Mouse (Mus musculus): Measurements from ENCODE around the gene Nktr. TPM values are rescaled to one million over a fixed set of nuclear protein-coding genes. Genes with fewer than 3 reads are reported as not detected.

Nktr gene
- polyA plus RNA-seq, 1 experiment from 2014 or later = 64.1 TPM

DNA sequence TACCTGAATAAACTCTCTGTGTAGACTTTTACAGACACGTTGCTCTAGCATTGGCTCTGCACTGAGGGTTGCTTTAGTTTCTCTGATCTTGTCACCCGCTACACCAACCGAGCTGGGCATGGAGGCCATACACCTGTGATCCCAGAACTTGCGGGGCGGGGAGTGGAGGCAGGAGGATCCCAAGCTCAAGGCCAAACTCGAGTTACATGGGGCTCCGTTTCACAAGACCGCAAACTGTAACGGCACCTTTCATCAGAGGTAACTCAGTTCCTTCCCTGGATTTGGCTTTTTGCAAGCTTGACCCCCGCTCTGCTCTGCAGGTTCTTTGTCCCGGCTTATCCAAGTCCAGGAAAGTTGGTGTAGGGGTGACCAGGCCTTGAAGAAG, 14.7 kb upstream of the Nktr start:
- DNase-seq (ENCODE audit: low spot score) (no peak), ATAC-seq (ENCODE audit: low FRiP score) (no peak)
- Histone ChIP-seq H3K4me1 (replicated peaks; ENCODE audit: control insufficient read depth, insufficient read depth, low read length) (peaks cover 16% of the 10 kb centered on the region), H3K9me3 (ENCODE audit: control insufficient read depth, low read length) (no peaks in the 10 kb centered on the region), H3K36me3 (replicated peaks; ENCODE audit: control insufficient read depth, insufficient read depth) (peaks cover 4% of the 10 kb centered on the region; the same call in 1 of the 2 replicates), H3K27ac (no peak overlapping the region), H3K4me2 (replicated peaks) (peak overlapping the region; percentile 94), H3K27me3 (ENCODE audit: control insufficient read depth, insufficient read depth, low read length) (no peaks in the 10 kb centered on the region), H3K9ac (peak overlapping the region; percentile 79), H3K4me3 (replicated peaks; ENCODE audit: low read length) (peak overlapping the region; percentile 81)
- WGBS = 39% methylated on average over 11 of the region's 11 CpGs

DNA sequence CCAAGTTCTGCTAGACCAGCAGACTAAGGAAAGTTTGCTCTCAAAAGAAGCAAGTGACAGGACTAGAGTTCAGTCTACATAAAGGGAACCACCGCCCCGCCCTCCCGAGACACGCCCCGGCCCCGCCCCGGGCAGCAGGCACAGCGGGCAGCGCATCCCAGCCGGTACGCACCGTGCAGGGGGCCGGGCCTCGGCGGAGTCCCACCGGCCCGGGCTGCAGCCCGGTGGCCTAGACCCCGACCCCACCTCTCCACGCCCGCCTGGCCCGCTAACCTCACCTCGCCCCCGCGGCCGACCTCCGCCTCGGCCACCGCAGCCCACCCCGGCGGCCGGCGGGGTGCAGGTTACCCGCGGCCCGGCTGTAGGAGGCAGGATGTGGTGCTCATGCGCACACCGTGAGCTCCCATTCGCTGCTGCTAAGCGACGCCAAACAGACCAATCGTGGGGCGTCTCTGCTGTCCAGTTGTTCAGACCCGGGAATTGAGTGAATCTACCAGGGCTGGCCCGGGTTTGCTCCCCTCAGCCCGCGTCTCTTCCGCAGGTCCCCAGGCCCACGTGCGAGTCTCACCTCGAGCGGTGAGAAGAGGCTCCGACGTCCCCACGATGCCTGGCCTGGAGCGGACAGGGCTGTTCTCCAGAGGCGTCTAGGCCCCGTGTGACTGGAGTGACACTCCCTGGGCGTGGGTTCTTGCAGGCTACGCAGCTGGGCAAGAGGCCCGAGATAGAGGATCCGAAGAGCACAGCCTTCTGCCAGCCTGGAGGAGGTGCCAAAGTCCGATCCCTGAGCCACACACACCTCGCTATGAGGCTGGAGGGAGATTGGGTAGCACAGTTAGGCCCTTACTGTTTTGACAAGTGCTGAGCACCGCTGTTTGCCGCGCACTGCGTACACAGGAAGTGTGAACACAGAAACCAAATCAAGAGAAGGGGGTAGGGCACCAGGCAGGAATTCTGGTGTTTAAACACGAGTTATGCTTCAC, 14.0 kb upstream of the Nktr start, which contains the start of gene Sec22c:
Sec22c (minus strand) TSS at position 845 of the 980 bp plus-strand sequence.
- 2% methylated on average over 69 of the region's 69 CpGs for WGBS
- Histone ChIP-seq H3K9me3 (ENCODE audit: control insufficient read depth, low read length) (no peaks in the 10 kb centered on the region), H3K4me2 (replicated peaks) (peak within 1 kb of the TSS; percentile 94), H3K27ac (peak within 1 kb of the TSS; percentile 77), H3K4me3 (replicated peaks; ENCODE audit: low read length) (peak within 1 kb of the TSS; percentile 81), H3K9ac (peak within 1 kb of the TSS; percentile 79), H3K4me1 (replicated peaks; ENCODE audit: control insufficient read depth, insufficient read depth, low read length) (peaks cover 16% of the 10 kb centered on the region), H3K36me3 (replicated peaks; ENCODE audit: control insufficient read depth, insufficient read depth) (no peaks in the 10 kb centered on the region), H3K27me3 (ENCODE audit: control insufficient read depth, insufficient read depth, low read length) (no peaks in the 10 kb centered on the region)
- ATAC-seq (ENCODE audit: low FRiP score) (peak; percentile 97), DNase-seq (ENCODE audit: low spot score) (peak; percentile 88)

DNA sequence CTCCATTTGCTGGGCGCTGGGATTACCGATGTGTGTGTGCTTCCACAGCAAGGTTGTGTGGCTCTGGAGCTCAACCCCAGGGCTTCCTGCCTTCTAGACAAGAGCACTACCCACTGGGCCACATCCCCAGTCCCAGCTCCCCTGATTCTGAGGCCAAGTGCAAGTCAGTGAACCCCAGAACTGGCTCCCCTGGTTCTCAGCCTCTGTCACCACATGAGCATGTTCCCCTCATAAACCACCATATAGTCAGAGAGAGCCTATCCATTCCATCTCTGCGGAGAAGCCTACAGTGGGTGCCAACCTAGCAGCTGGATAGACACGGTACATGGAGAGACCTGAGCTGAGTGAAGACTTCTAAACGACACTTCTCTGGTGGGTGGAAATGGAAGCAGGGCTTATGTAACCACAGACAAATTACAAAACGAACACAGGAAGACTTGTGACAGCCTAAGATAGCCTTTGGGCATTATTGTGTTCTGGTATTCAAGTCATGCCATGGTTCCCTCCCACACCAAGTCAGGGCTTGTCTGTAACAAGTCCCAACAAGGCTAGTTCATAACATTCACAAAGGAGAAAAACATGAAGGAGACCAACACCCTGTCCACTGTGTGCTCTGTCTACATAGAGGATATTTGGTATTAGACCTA, 12.8 kb upstream of the Nktr start:
- Histone ChIP-seq H3K36me3 (replicated peaks; ENCODE audit: control insufficient read depth, insufficient read depth) (no peaks in the 10 kb centered on the region), H3K27ac (no peak overlapping the region), H3K4me1 (replicated peaks; ENCODE audit: control insufficient read depth, insufficient read depth, low read length) (peaks cover 21% of the 10 kb centered on the region), H3K27me3 (ENCODE audit: control insufficient read depth, insufficient read depth, low read length) (no peaks in the 10 kb centered on the region), H3K9me3 (ENCODE audit: control insufficient read depth, low read length) (no peaks in the 10 kb centered on the region), H3K4me2 (replicated peaks) (no peak overlapping the region), H3K4me3 (replicated peaks; ENCODE audit: low read length) (no peak overlapping the region), H3K9ac (no peak overlapping the region; the same call in 1 of the 2 replicates)
- ATAC-seq (ENCODE audit: low FRiP score) = no peak
- 88% methylated on average over 6 of the region's 6 CpGs for WGBS
- no peak for DNase-seq (ENCODE audit: low spot score)

DNA sequence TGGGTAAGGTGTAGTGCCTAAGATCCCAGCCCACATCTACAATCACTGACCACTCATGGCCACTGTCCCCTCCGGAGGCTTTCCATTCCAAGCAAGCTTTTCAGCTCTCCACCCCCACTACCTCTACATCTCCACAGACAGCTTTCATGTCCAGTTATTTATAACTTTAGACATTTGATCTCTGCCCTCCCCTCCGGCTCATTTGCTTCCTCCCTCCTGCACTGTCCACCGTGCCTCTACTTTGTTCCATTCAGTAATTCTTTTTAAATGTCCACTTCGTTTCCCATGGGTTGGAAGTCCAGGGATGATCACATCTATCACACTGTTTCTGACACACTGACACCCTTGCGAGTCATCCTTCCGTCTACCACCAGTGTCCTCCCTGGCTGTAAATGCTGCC, 11.2 kb upstream of the Nktr start:
- H3K4me1 ChIP-seq (replicated peaks; ENCODE audit: control insufficient read depth, insufficient read depth, low read length) = peaks cover 33% of the 10 kb centered on the region
- ATAC-seq (ENCODE audit: low FRiP score) = no peak
- WGBS = 74% methylated on average over 6 of the region's 6 CpGs

DNA sequence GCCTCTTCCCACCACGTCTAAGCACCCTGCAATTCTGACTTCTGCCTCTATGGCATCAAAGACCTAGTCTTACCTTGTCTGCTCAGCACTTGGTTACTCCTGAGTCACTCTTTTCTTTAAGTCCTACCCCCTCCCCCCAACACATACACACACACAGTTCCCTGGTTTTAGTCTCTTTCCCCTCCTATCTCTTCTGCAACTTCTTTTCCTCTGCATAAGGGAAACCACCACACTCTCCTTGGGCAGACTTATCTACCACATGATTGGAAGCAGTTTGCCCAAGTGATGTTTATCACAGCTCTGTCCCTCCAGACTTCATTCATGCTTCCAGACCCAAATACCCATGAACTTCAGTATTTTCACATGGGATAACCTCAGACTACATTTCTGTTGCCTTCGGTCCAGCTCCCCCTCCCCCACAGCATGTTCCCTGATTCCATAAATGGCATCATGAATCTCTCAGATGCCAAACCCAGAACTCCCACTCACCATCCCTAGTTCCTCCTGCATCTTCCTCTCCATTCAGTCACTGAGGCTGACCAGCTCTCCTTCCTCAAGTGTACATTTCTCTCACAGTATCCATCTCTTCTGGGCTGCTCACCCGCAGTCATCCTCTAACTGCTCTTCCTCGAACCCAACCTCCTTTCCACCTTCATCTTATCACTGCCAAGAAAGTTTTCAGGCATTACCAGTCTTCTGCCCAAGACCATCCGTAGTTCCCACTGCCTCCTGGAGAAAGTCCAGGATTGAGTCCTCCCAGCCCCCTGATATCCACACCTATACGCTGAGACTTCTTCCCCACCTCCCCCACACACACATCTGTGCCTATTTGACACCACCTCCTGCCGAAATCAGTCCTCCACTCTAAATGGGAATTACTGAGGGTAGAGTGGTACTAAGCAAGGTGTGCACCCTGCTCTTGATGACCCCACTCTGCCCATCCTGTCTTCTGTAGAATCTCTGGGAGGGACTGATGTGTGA, 10.2 kb upstream of the Nktr start:
- Histone ChIP-seq H3K4me1 (replicated peaks; ENCODE audit: control insufficient read depth, insufficient read depth, low read length) (peaks cover 28% of the 10 kb centered on the region), H3K4me3 (replicated peaks; ENCODE audit: low read length) (no peak overlapping the region), H3K9me3 (ENCODE audit: control insufficient read depth, low read length) (no peaks in the 10 kb centered on the region), H3K9ac (no peak overlapping the region), H3K36me3 (replicated peaks; ENCODE audit: control insufficient read depth, insufficient read depth) (peaks cover 10% of the 10 kb centered on the region; the same call in 1 of the 2 replicates), H3K27me3 (ENCODE audit: control insufficient read depth, insufficient read depth, low read length) (no peaks in the 10 kb centered on the region), H3K27ac (no peak overlapping the region), H3K4me2 (replicated peaks) (no peak overlapping the region)
- WGBS = 72% methylated on average over 7 of the region's 7 CpGs
- DNase-seq (ENCODE audit: low spot score) = no peak
- no peak for ATAC-seq (ENCODE audit: low FRiP score)

More for the DNA sequence above, 11.2 kb upstream of the Nktr start:
- Histone ChIP-seq H3K4me3 (replicated peaks; ENCODE audit: low read length) (no peak overlapping the region), H3K9ac (no peak overlapping the region), H3K27ac (no peak overlapping the region), H3K27me3 (ENCODE audit: control insufficient read depth, insufficient read depth, low read length) (no peaks in the 10 kb centered on the region), H3K36me3 (replicated peaks; ENCODE audit: control insufficient read depth, insufficient read depth) (peaks cover 6% of the 10 kb centered on the region; the same call in 1 of the 2 replicates), H3K9me3 (ENCODE audit: control insufficient read depth, low read length) (no peaks in the 10 kb centered on the region), H3K4me2 (replicated peaks) (no peak overlapping the region)
- no peak for DNase-seq (ENCODE audit: low spot score)

DNA sequence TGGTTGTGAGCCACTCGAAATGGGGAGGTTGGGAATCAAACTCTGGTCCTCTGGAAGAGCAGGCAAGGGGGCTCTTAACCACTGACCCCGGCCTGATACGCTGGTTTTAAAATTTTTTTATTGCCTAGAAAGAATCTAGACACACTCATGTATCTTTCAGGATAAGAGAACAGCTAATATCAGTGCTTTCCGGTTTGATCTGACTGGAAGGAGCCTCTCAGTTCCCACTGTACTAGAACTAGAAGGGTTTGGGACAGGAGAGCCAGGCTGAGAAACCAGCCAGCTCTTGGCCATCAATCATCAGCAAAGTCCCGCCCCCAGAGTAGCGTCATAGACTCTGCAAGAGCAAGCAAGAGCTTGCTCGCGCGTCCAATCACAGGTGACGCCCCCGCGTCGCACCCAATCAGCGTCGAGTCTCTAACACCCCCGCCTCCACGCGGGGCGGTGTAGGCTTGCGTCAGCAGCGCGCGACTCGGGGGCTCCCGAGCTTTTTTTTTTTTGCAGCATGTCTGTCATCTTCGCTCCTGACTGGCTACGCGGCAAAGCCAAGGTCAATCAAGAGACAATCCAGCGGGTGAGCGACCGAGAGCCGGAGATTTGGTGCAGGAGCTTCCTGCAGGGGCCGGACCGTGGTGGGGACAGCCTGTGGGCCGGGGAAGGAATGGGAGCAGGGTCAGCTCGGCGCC, 8.9 kb upstream of the Nktr start, which contains the start of gene Ss18l2:
Ss18l2 (plus strand) TSS at position 432 of the 686 bp plus-strand sequence.
- ATAC-seq (ENCODE audit: low FRiP score) (peak; percentile 99), DNase-seq (ENCODE audit: low spot score) (peak; percentile 100)
- Histone ChIP-seq H3K4me1 (replicated peaks; ENCODE audit: control insufficient read depth, insufficient read depth, low read length) (peaks cover 22% of the 10 kb centered on the region), H3K27ac (peak within 1 kb of the TSS; percentile 97), H3K4me3 (replicated peaks; ENCODE audit: low read length) (peak within 1 kb of the TSS; percentile 97), H3K4me2 (replicated peaks) (peak within 1 kb of the TSS; percentile 94), H3K36me3 (replicated peaks; ENCODE audit: control insufficient read depth, insufficient read depth) (peaks cover 10% of the 10 kb centered on the region; the same call in 1 of the 2 replicates), H3K27me3 (ENCODE audit: control insufficient read depth, insufficient read depth, low read length) (no peaks in the 10 kb centered on the region), H3K9me3 (ENCODE audit: control insufficient read depth, low read length) (no peaks in the 10 kb centered on the region), H3K9ac (peak within 1 kb of the TSS; percentile 96)
- WGBS = 5% methylated on average over 37 of the region's 37 CpGs

DNA sequence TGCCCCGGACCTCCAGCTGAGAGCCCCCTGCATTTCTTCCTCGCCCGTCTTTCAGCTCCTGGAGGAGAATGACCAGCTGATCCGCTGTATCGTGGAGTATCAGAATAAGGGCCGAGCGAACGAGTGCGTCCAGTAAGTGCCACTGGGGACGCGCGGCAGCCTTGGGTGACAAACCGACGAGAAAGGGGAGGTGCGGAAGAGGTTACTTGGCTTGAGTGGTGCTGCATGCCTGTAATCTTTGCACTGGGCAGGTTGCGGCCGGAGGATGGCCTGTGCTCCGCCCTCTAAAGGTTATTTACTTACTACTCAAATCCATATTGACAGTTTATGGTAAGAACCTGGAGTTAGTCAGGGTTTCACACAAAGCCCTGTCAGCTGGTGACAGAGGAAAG, 8.4 kb upstream of the Nktr start:
- H3K9ac ChIP-seq = peak overlapping the region; percentile 96
- ATAC-seq (ENCODE audit: low FRiP score) (peak; percentile 7; the same call in 1 of the 2 replicates), DNase-seq (ENCODE audit: low spot score) (no peak)
- H3K4me1 ChIP-seq (replicated peaks; ENCODE audit: control insufficient read depth, insufficient read depth, low read length) = peaks cover 18% of the 10 kb centered on the region
- H3K36me3 ChIP-seq (replicated peaks; ENCODE audit: control insufficient read depth, insufficient read depth) = peaks cover 10% of the 10 kb centered on the region; the same call in 1 of the 2 replicates
- H3K4me3 ChIP-seq (replicated peaks; ENCODE audit: low read length) = peak overlapping the region; percentile 97
- WGBS = under 1% methylated on average over 18 of the region's 18 CpGs
- H3K9me3 ChIP-seq (ENCODE audit: control insufficient read depth, low read length) = no peaks in the 10 kb centered on the region
- H3K4me2 ChIP-seq (replicated peaks) = peak overlapping the region; percentile 94
- H3K27me3 ChIP-seq (ENCODE audit: control insufficient read depth, insufficient read depth, low read length) = no peaks in the 10 kb centered on the region
- H3K27ac ChIP-seq = peak overlapping the region; percentile 97

DNA sequence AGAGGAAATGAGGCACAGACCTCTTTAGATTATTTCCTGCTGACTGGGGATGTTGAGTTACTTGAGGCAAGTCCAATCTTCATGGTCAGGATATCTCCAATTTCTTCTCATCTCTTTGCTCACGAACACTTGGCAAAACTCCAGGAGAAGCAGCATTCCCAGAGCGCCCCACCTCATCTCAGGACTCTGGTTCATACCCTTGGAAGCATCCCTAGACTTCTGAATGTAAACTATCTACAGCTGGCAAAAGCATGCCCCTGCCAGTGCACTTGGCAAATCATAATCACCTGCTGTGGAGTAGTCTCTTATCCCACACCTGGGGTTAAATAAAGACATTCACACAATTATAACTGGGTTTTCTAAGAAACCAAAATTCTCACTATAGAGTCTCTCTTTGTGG, 1.9 kb upstream of the Nktr start:
- Histone ChIP-seq H3K4me3 (replicated peaks; ENCODE audit: low read length) (no peak overlapping the region), H3K9me3 (ENCODE audit: control insufficient read depth, low read length) (no peaks in the 10 kb centered on the region), H3K27me3 (ENCODE audit: control insufficient read depth, insufficient read depth, low read length) (no peaks in the 10 kb centered on the region), H3K36me3 (replicated peaks; ENCODE audit: control insufficient read depth, insufficient read depth) (peaks cover 13% of the 10 kb centered on the region; the same call in 1 of the 2 replicates), H3K9ac (no peak overlapping the region), H3K4me2 (replicated peaks) (no peak overlapping the region), H3K27ac (no peak overlapping the region), H3K4me1 (replicated peaks; ENCODE audit: control insufficient read depth, insufficient read depth, low read length) (peaks cover 20% of the 10 kb centered on the region)
- ATAC-seq (ENCODE audit: low FRiP score) (no peak), DNase-seq (ENCODE audit: low spot score) (no peak)
- 88% methylated on average over 2 of the region's 2 CpGs for WGBS
